Mouse (Mus musculus) embryonic facial prominence, embryonic 10.5 days (tissue): ENCODE measurements around the gene Pgs1. TPM values are rescaled to one million over a fixed set of nuclear protein-coding genes. Genes with fewer than 3 reads are reported as not detected.

Experiments
- DNase-seq: peaks from one replicate; pipeline ENCODE4 v3.0.0-alpha.2; 2017; ENCODE audit warnings: low spot score
- H3K27ac ChIP-seq: fragments of 300-500 bp; sonication (generic); replicated peaks from 2 replicates; pipeline ENCODE4 v1.5.1; 2016; ENCODE audit warnings: mild to moderate bottlenecking
- H3K27me3 ChIP-seq: fragments of 300-500 bp; sonication (generic); replicated peaks from 2 replicates; pipeline ENCODE4 v1.6.1; 2016; ENCODE audit warnings: low read depth, mild to moderate bottlenecking; ENCODE audit not compliant: poor library complexity, severe bottlenecking
- H3K36me3 ChIP-seq: fragments of 300-500 bp; sonication (generic); replicated peaks from 2 replicates; pipeline ENCODE4 v1.6.1; 2016; ENCODE audit warnings: mild to moderate bottlenecking, moderate library complexity
- H3K4me1 ChIP-seq: fragments of 300-500 bp; sonication (generic); 2 replicates; pipeline ENCODE4 v1.6.1; 2016
- H3K4me3 ChIP-seq: fragments of 300-500 bp; sonication (generic); 2 replicates; pipeline ENCODE4 v1.5.1; 2016; ENCODE audit warnings: mild to moderate bottlenecking, moderate library complexity
- H3K9me3 ChIP-seq: fragments of 300-500 bp; sonication (generic); 2 replicates; pipeline ENCODE4 v1.6.1; 2016; ENCODE audit warnings: mild to moderate bottlenecking
- WGBS: fragments of 180-500 bp; shearing (Covaris S2); methylation state at CpG from one replicate; pipeline ENCODE4 v1.1.7; 2016; 5-methylcytosine and 5-hydroxymethylcytosine counted together
- microRNA-seq: library from miRNA; unstranded; fragments of <30 nt; microRNA quantifications from one replicate; pipeline ENCODE4, GENCODE M21; 2017
- polyA plus RNA-seq: library from polyadenylated mRNA; unstranded; fragments of >200 nt; fragmentation: Nextera tagmentation; extraction: Ambion mirVana; gene quantifications from 2 replicates; pipeline ENCODE4 v1.2.1, GENCODE M21; 2016

The Pgs1 gene
- polyA plus RNA-seq, 1 experiment from 2014 or later = 43.5 TPM

- DNase-seq = no peak
- H3K27me3 ChIP-seq = 0 out of 2 replicates have a peak, but pooled peaks cover 5% of the 10 kb centered on the region
- peaks cover 27% of the 10 kb centered on the region for H3K4me1 ChIP-seq
- H3K36me3 ChIP-seq = no peaks in the 10 kb centered on the region
- H3K9me3 ChIP-seq = no peaks in the 10 kb centered on the region
- H3K27ac ChIP-seq = peak overlapping the region; percentile 19; the same call in 1 of the 2 replicates
- 79% methylated on average over 12 of the region's 12 CpGs for WGBS
- H3K4me3 ChIP-seq = no peak overlapping the region
Observed at GRCm38 (mm10) chr11:118058367-118058766, 72.3 kb downstream of the Pgs1 start.

- Histone ChIP-seq H3K4me3 (no peak overlapping the region), H3K27me3 (0 out of 2 replicates have a peak, but pooled peaks cover 5% of the 10 kb centered on the region), H3K27ac (peak overlapping the region; percentile 19; the same call in 1 of the 2 replicates), H3K9me3 (no peaks in the 10 kb centered on the region), H3K36me3 (no peaks in the 10 kb centered on the region), H3K4me1 (peaks cover 32% of the 10 kb centered on the region)
- DNase-seq = no peak
- WGBS = 63% methylated on average over 10 of the region's 10 CpGs
Observed at GRCm38 (mm10) chr11:118058872-118059271, 72.8 kb downstream of the Pgs1 start.

- Histone ChIP-seq H3K4me3 (no peak overlapping the region), H3K27me3 (0 out of 2 replicates have a peak, but pooled peaks cover 5% of the 10 kb centered on the region), H3K27ac (no peak overlapping the region), H3K36me3 (no peaks in the 10 kb centered on the region), H3K4me1 (peaks cover 43% of the 10 kb centered on the region), H3K9me3 (no peaks in the 10 kb centered on the region)
- DNase-seq = no peak
- WGBS = 88% methylated on average over 14 of the region's 14 CpGs
Observed at GRCm38 (mm10) chr11:118060038-118060437, 73.9 kb downstream of the Pgs1 start.

GRCm38 (mm10) chr11:118067588-118067987 lies 81.5 kb downstream of the Pgs1 start:
- WGBS = 77% methylated on average over 8 of the region's 8 CpGs
- DNase-seq = no peak

GRCm38 (mm10) chr11:118068812-118069332 lies 82.8 kb downstream of the Pgs1 start:
- H3K4me3 ChIP-seq = no peak overlapping the region
- no peak overlapping the region for H3K27ac ChIP-seq
- H3K9me3 ChIP-seq = no peaks in the 10 kb centered on the region
- H3K27me3 ChIP-seq = 0 out of 2 replicates have a peak, but pooled peaks cover 4% of the 10 kb centered on the region
- no peak for DNase-seq
- peaks cover 45% of the 10 kb centered on the region for H3K4me1 ChIP-seq
- WGBS = 87% methylated on average over 16 of the region's 16 CpGs
- H3K36me3 ChIP-seq = no peaks in the 10 kb centered on the region

More at GRCm38 (mm10) chr11:118067588-118067987, 81.5 kb downstream of the Pgs1 start:
- Histone ChIP-seq H3K4me1 (peaks cover 47% of the 10 kb centered on the region), H3K27ac (0 out of 2 replicates have a peak overlapping the region, but pooled peaks have one; percentile 14), H3K4me3 (no peak overlapping the region), H3K27me3 (no peaks in the 10 kb centered on the region), H3K36me3 (no peaks in the 10 kb centered on the region), H3K9me3 (no peaks in the 10 kb centered on the region)

GRCm38 (mm10) chr11:118071227-118071912 lies 85.3 kb downstream of the Pgs1 start:
- 0 out of 2 replicates have a peak, but pooled peaks cover 4% of the 10 kb centered on the region for H3K27me3 ChIP-seq
- H3K4me3 ChIP-seq = peak overlapping the region; percentile 8; the same call in 1 of the 2 replicates
- WGBS = 53% methylated on average over 11 of the region's 11 CpGs
- peaks cover 42% of the 10 kb centered on the region for H3K4me1 ChIP-seq
- no peaks in the 10 kb centered on the region for H3K9me3 ChIP-seq
- peak overlapping the region; percentile 40; the same call in 1 of the 2 replicates for H3K27ac ChIP-seq
- H3K36me3 ChIP-seq = no peaks in the 10 kb centered on the region
- DNase-seq = no peak

Small RNAs within 50 kb of the gene (microRNA-seq; reads per million reads assigned to microRNA genes)
- gene Mir6933 = not detected

Other genes with a start within 250 kb of the Pgs1 start
- 1.2 and 1.4 TPM in 2 replicates for gene Tmc8, start 204.2 kb upstream of the Pgs1 start, polyA plus RNA-seq
- 16.6 and 19.8 TPM in 2 replicates for gene Tmc6, start 204.1 kb upstream of the Pgs1 start, polyA plus RNA-seq
- 0.69 and 1.4 TPM in 2 replicates for gene 6030468B19Rik, start 188.6 kb upstream of the Pgs1 start, polyA plus RNA-seq
- 0.28 and 0.41 TPM in 2 replicates for gene Gm20708, start 176.6 kb upstream of the Pgs1 start, polyA plus RNA-seq
- 27.7 and 29.9 TPM in 2 replicates for gene Syngr2, start 176.6 kb upstream of the Pgs1 start, polyA plus RNA-seq
- 3.5 and 4.8 TPM in 2 replicates for gene Afmid, start 160.4 kb upstream of the Pgs1 start, polyA plus RNA-seq
- 156 and 161 TPM in 2 replicates for gene Tk1, start 160.2 kb upstream of the Pgs1 start, polyA plus RNA-seq
- gene Birc5, start 137.0 kb upstream of the Pgs1 start, polyA plus RNA-seq = 405 and 416 TPM in 2 replicates
- gene Tmem235, start 125.5 kb upstream of the Pgs1 start, polyA plus RNA-seq = 0.10 TPM in 1 of 2 replicates, not detected in the other
- 2.5 and 3.1 TPM in 2 replicates for gene Tha1, start 112.8 kb upstream of the Pgs1 start, polyA plus RNA-seq
- 13.6 and 16.7 TPM in 2 replicates for gene Socs3, start 16.2 kb upstream of the Pgs1 start, polyA plus RNA-seq
- 0.17 and 0.19 TPM in 2 replicates for gene Dnah17, start 144.3 kb downstream of the Pgs1 start, polyA plus RNA-seq